Mouse (Mus musculus) hindlimb bud, embryonic 11.5 days (tissue): ENCODE results near the gene Sox15.
"Not testable (repeated sequence)": the region's sequence is repeated elsewhere in the genome, so short reads cannot be mapped to it uniquely, and the experiment has no call there.

Experiments used
- DNase-seq: peaks from one replicate; pipeline ENCODE4 v3.0.0-alpha.2; 2012; ENCODE audit warnings: low read depth, low spot score; ENCODE audit errors: extremely low spot score

The Sox15 gene

DNA sequence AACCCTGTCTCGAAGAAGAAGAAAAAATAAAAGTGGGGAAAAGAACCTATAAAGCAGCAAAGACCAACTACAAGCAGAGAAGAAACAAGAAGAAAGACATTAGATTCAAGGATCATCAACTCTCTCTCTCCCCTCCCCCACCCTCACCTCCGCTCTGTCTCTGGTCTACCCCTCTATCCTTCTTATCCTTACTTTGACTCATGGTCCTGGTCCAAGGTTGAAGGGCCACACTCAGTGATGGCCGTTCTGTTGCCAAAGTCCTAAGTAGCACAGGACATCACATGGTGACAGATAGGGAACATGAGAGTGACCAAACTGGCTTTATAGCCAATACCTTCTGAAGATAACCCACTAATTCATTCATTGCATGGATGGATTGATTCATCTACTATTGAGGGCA, 42.3 kb downstream of the Sox15 start:
- DNase-seq: no peak

DNA sequence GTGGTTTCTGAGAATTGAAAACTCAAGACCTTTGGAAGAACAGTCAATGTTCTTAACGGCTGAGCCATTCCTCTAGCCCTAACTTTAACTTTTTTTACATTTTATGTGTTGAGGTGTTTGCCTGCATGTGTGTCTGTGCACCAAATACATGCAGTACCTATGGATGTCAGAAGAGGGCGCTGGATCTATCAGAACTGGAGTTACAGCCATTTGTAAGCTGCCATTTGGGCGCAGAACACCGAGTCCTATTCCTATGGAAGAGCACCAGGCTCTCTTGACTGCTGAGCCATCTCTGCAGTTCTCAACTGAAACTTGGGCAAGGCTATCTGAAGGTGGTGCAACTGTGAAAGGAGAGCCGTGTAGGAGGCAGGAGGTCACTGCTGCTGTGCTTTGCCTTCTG, 43.5 kb downstream of the Sox15 start:
- DNase-seq: no peak

DNA sequence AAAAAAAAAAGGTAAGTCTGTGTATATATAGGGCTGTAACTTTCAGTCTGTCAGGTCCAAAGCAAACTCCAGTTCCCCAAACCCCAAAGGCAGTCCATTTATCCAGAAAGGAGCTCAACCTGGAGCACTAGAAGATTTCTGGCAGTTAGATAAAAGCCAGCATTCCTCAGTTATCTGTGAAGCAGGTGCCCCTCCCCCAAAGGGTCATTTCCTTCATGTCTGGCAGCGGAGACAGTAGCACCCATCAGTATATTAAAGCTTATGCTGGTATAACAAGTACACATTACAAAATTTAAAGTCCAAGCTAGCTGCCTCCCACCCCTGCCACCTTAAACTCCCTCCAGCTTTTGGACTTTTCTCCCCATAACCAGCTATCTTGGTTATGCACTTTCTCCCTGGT, 44.5 kb downstream of the Sox15 start:
- no peak for DNase-seq

DNA sequence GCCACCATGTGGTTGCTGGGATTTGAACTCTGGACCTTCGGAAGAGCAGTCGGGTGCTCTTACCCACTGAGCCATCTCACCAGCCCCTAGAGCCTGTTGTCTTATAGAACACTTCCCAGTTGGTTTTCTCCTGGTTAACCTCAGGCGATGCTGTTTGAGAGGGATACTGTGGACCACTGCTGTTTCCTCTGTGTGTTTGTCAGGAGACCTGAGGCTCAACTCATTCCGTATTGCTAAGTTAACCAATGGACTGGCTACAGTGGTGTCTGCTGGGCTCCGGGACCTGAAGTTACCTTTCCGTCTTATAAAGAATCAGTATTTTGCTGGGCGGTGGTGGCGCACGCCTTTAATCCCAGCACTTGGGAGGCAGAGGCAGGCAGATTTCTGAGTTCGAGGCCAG, 47.8 kb downstream of the Sox15 start:
- DNase-seq: not testable (repeated sequence)

DNA sequence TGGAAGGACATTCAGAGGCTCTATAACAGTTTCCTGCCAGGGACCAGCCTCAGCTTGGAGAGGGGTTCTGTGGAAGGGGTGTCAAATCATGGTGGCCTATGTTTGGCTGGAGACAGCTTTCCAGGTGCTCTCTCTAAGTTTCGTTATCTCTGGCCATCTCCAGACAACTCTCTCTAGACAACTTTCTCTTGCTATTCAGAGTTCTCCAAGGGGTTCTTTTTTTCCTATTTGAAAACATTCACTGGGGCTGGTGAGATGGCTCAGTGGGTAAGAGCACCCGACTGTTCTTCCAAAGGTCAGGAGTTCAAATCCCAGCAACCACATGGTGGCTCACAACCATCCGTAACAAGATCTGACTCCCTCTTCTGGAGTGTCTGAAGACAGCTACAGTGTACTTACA, 48.3 kb downstream of the Sox15 start:
- not testable (repeated sequence) for DNase-seq

DNA sequence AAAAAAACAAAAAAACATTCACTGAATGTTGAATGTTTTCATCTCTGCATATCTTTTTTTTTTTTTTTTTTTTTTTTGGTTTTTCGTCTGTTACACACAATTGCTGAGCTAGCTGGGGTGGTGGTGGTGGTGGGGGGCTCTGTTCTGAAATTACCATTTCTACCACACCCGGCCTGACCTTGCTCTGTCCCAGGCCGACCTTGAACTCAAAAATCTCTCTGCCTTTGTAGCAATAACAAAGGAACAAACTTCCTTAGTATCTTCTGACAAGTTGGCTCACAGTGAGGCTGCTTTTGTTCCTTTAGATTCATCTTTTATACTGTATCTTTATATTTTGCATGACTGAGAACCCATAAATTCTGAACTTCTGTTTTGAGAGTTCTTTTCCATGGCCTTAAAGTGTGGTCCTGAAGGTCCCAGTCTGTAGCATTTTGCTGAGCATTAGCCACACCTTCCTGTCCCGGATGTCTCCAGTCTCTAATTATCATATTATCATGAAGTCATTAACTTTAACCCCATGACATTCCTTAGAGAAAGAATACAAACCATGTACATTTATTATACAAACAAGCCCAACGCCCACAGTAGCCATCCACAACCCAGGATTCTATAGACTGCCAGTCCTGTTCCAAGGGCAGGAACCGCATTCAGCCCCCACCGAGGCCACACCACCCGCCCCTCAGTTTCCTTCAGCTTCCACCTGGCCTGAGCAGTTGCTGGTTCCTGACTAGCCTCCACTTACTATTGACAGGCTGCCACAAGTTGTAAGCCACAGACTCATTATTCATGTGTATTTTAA, 48.9 kb downstream of the Sox15 start:
- no peak for DNase-seq

DNA sequence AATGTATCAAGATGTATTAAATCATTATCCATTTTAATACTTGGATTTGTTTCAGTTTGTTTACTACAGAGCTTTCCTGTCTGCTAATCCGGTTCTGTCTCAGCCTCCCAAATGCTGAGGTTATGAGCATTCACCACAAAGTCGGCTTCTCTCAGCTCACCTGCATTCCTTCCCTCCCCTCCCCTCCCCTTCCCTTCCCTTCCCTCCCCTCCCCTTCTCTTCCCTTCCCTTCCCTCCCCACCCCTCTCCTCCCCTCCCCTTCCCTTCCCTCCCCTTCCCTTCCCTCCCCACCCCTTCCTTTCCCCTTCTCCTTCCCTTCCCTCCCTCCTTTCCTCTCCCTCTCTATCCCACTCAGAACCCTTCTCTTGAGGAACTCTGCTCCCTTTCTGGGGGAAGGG, 49.5 kb downstream of the Sox15 start:
- DNase-seq: no peak
